Mouse (Mus musculus) fibroblast of lung, adult 2 months (primary cell): ENCODE data around the gene Gemin6.
"Not testable (repeated sequence)": the region's sequence is repeated elsewhere in the genome, so short reads cannot be mapped to it uniquely, and the experiment has no call there.

Experiments
- DNase-seq: peaks from one replicate; pipeline ENCODE4 v3.0.0-alpha.2; 2011; ENCODE audit warnings: low read depth

The Gemin6 gene

GRCm38 (mm10) chr17:80224326-80225116, at the start of gene Gemin6:
Gene Gemin6 (plus strand): TSS chr17:80224441.
- peak; percentile 68 for DNase-seq

GRCm38 (mm10) chr17:80174699-80175385, 49.4 kb upstream of the Gemin6 start:
- no peak for DNase-seq

- no peak for DNase-seq
Observed at GRCm38 (mm10) chr17:80175386-80175739, 48.9 kb upstream of the Gemin6 start.

GRCm38 (mm10) chr17:80175966-80176365, 48.3 kb upstream of the Gemin6 start:
- DNase-seq: no peak

- not testable (repeated sequence) for DNase-seq
Observed at GRCm38 (mm10) chr17:80178846-80179245, 45.4 kb upstream of the Gemin6 start.

- DNase-seq: no peak
Observed at GRCm38 (mm10) chr17:80179959-80180358, 44.3 kb upstream of the Gemin6 start.

GRCm38 (mm10) chr17:80180468-80180867, 43.8 kb upstream of the Gemin6 start:
- no peak for DNase-seq

GRCm38 (mm10) chr17:80183615-80184014, 40.6 kb upstream of the Gemin6 start:
- DNase-seq: no peak

- no peak for DNase-seq
Observed at GRCm38 (mm10) chr17:80193075-80193474, 31.2 kb upstream of the Gemin6 start.

- no peak for DNase-seq
Observed at GRCm38 (mm10) chr17:80199160-80199778, 25.0 kb upstream of the Gemin6 start.

GRCm38 (mm10) chr17:80205657-80206056, 18.6 kb upstream of the Gemin6 start:
- DNase-seq: no peak

- DNase-seq: no peak
Observed at GRCm38 (mm10) chr17:80206301-80206670, 18.0 kb upstream of the Gemin6 start.

GRCm38 (mm10) chr17:80206671-80207581, 17.3 kb upstream of the Gemin6 start, which contains the start of the genes Srsf7 and Ttc39d:
Gene Srsf7 (minus strand): TSS chr17:80207307.
Gene Ttc39d (plus strand): TSS chr17:80207460.
- DNase-seq: peak; percentile 94

- not testable (repeated sequence) for DNase-seq
Observed at GRCm38 (mm10) chr17:80213998-80214397, 10.2 kb upstream of the Gemin6 start.

- DNase-seq: no peak
Observed at GRCm38 (mm10) chr17:80220131-80220530, 4.1 kb upstream of the Gemin6 start.

- DNase-seq: no peak
Observed at GRCm38 (mm10) chr17:80221202-80221601, 3.0 kb upstream of the Gemin6 start.

- DNase-seq: no peak
Observed at GRCm38 (mm10) chr17:80221890-80222628, 2.2 kb upstream of the Gemin6 start.

GRCm38 (mm10) chr17:80223829-80224228, 412 bp upstream of the Gemin6 start:
- no peak for DNase-seq

- DNase-seq: not testable (repeated sequence)
Observed at GRCm38 (mm10) chr17:80225142-80225541, 901 bp downstream of the Gemin6 start.

GRCm38 (mm10) chr17:80229396-80229795, 5.2 kb downstream of the Gemin6 start:
- no peak for DNase-seq

- no peak for DNase-seq
Observed at GRCm38 (mm10) chr17:80233844-80234243, 9.6 kb downstream of the Gemin6 start.
